Mouse (Mus musculus) limb, embryonic 10.5 days (tissue): ENCODE results near the gene Mocs1. TPM values are rescaled to one million over a fixed set of nuclear protein-coding genes. Genes with fewer than 3 reads are reported as not detected.

Source experiments
- DNase-seq: peaks from one replicate; pipeline ENCODE4 v3.0.0-alpha.2; 2017; ENCODE audit warnings: low spot score
- H3K27ac ChIP-seq: fragments of 300-500 bp; sonication (generic); 2 replicates; pipeline ENCODE4 v1.5.1; 2016; ENCODE audit warnings: mild to moderate bottlenecking
- H3K27me3 ChIP-seq: fragments of 300-500 bp; sonication (generic); 2 replicates; pipeline ENCODE4 v1.6.1; 2016; ENCODE audit warnings: low read depth, mild to moderate bottlenecking; ENCODE audit not compliant: poor library complexity, severe bottlenecking
- H3K36me3 ChIP-seq: fragments of 300-500 bp; sonication (generic); 2 replicates; pipeline ENCODE4 v1.6.1; 2016; ENCODE audit warnings: mild to moderate bottlenecking, moderate library complexity
- H3K4me1 ChIP-seq: fragments of 300-500 bp; sonication (generic); 2 replicates; pipeline ENCODE4 v1.6.1; 2016
- H3K4me3 ChIP-seq: fragments of 300-500 bp; sonication (generic); 2 replicates; pipeline ENCODE4 v1.5.1; 2016; ENCODE audit warnings: mild to moderate bottlenecking, moderate library complexity
- H3K9me3 ChIP-seq: fragments of 300-500 bp; sonication (generic); replicated peaks from 2 replicates; pipeline ENCODE4 v1.6.1; 2016; ENCODE audit warnings: mild to moderate bottlenecking
- WGBS: fragments of 180-500 bp; shearing (Covaris S2); methylation state at CpG from one replicate; pipeline ENCODE4 v1.1.7; 2016; 5-methylcytosine and 5-hydroxymethylcytosine counted together
- polyA plus RNA-seq: library from polyadenylated mRNA; unstranded; fragments of >200 nt; fragmentation: Nextera tagmentation; extraction: Ambion mirVana; gene quantifications from 2 replicates; pipeline ENCODE4 v1.2.1, GENCODE M21; 2016

Gene Mocs1
- polyA plus RNA-seq, 1 experiment from 2014 or later = 9.1 TPM

- H3K36me3 ChIP-seq = no peaks in the 10 kb centered on the region
- no peak for DNase-seq
Measured at GRCm38 (mm10) chr17:49422286-49423066, 5.7 kb upstream of the Mocs1 start.

GRCm38 (mm10) chr17:49423067-49423325, 5.2 kb upstream of the Mocs1 start:
- no peaks in the 10 kb centered on the region for H3K36me3 ChIP-seq
- WGBS = 84% methylated on average over 2 of the region's 2 CpGs
- H3K27me3 ChIP-seq = no peaks in the 10 kb centered on the region
- no peak overlapping the region for H3K27ac ChIP-seq
- peaks cover 8% of the 10 kb centered on the region; the same call in 1 of the 2 replicates for H3K4me1 ChIP-seq
- no peak overlapping the region for H3K4me3 ChIP-seq
- DNase-seq = no peak
- H3K9me3 ChIP-seq = no peaks in the 10 kb centered on the region

More at GRCm38 (mm10) chr17:49422286-49423066, 5.7 kb upstream of the Mocs1 start:
- Histone ChIP-seq H3K27ac (no peak overlapping the region), H3K27me3 (no peaks in the 10 kb centered on the region), H3K4me1 (peaks cover 8% of the 10 kb centered on the region; the same call in 1 of the 2 replicates), H3K4me3 (no peak overlapping the region), H3K9me3 (no peaks in the 10 kb centered on the region)
- WGBS = 79% methylated on average over 3 of the region's 3 CpGs

- H3K4me3 ChIP-seq = no peak overlapping the region
- H3K27me3 ChIP-seq = no peaks in the 10 kb centered on the region
- DNase-seq = no peak
- H3K27ac ChIP-seq = no peak overlapping the region
- WGBS = 94% methylated on average over 3 of the region's 3 CpGs
- H3K4me1 ChIP-seq = peaks cover 12% of the 10 kb centered on the region
- H3K9me3 ChIP-seq = no peaks in the 10 kb centered on the region
- H3K36me3 ChIP-seq = no peaks in the 10 kb centered on the region
Measured at GRCm38 (mm10) chr17:49423872-49424271, 4.3 kb upstream of the Mocs1 start.

GRCm38 (mm10) chr17:49427631-49428238, 427 bp upstream of the Mocs1 start:
- Histone ChIP-seq H3K27me3 (no peaks in the 10 kb centered on the region), H3K27ac (no peak overlapping the region), H3K4me3 (peak overlapping the region; percentile 66), H3K36me3 (no peaks in the 10 kb centered on the region; the same call in 1 of the 2 replicates), H3K4me1 (peaks cover 28% of the 10 kb centered on the region), H3K9me3 (no peaks in the 10 kb centered on the region)
- WGBS = 21% methylated on average over 9 of the region's 9 CpGs
- DNase-seq = peak; percentile 51

GRCm38 (mm10) chr17:49428751-49429415, 721 bp downstream of the Mocs1 start:
- no peaks in the 10 kb centered on the region for H3K9me3 ChIP-seq
- peaks cover 11% of the 10 kb centered on the region for H3K36me3 ChIP-seq
- peak overlapping the region; percentile 93 for H3K27ac ChIP-seq
- WGBS = 54% methylated on average over 13 of the region's 13 CpGs
- H3K27me3 ChIP-seq = no peaks in the 10 kb centered on the region
- DNase-seq = peak; percentile 37
- H3K4me1 ChIP-seq = peaks cover 28% of the 10 kb centered on the region
- peak overlapping the region; percentile 66 for H3K4me3 ChIP-seq

GRCm38 (mm10) chr17:49429471-49430129, 1.4 kb downstream of the Mocs1 start:
- H3K4me3 ChIP-seq = peak overlapping the region; percentile 66
- 89% methylated on average over 6 of the region's 6 CpGs for WGBS
- 0 out of 2 replicates have a peak overlapping the region, but pooled peaks have one; percentile 19 for H3K27ac ChIP-seq

GRCm38 (mm10) chr17:49430136-49430535, 2.0 kb downstream of the Mocs1 start:
- H3K4me1 ChIP-seq = peaks cover 28% of the 10 kb centered on the region
- no peak overlapping the region for H3K27ac ChIP-seq
- no peaks in the 10 kb centered on the region for H3K27me3 ChIP-seq
- DNase-seq = no peak
- no peaks in the 10 kb centered on the region for H3K9me3 ChIP-seq
- peaks cover 23% of the 10 kb centered on the region for H3K36me3 ChIP-seq
- no peak overlapping the region for H3K4me3 ChIP-seq
- 87% methylated on average over 6 of the region's 6 CpGs for WGBS

More at GRCm38 (mm10) chr17:49429471-49430129, 1.4 kb downstream of the Mocs1 start:
- peaks cover 18% of the 10 kb centered on the region for H3K36me3 ChIP-seq
- no peaks in the 10 kb centered on the region for H3K9me3 ChIP-seq
- peaks cover 28% of the 10 kb centered on the region for H3K4me1 ChIP-seq
- no peaks in the 10 kb centered on the region for H3K27me3 ChIP-seq
- no peak for DNase-seq

- H3K4me1 ChIP-seq = peaks cover 28% of the 10 kb centered on the region
- WGBS = 90% methylated on average over 6 of the region's 6 CpGs
- DNase-seq = no peak
- H3K27me3 ChIP-seq = no peaks in the 10 kb centered on the region
- H3K27ac ChIP-seq = no peak overlapping the region
- no peaks in the 10 kb centered on the region for H3K9me3 ChIP-seq
- no peak overlapping the region for H3K4me3 ChIP-seq
- peaks cover 33% of the 10 kb centered on the region for H3K36me3 ChIP-seq
Measured at GRCm38 (mm10) chr17:49431176-49431575, 3.0 kb downstream of the Mocs1 start.

GRCm38 (mm10) chr17:49432071-49432711, 4.0 kb downstream of the Mocs1 start:
- Histone ChIP-seq H3K36me3 (peaks cover 43% of the 10 kb centered on the region), H3K27ac (no peak overlapping the region), H3K4me3 (no peak overlapping the region), H3K9me3 (no peaks in the 10 kb centered on the region), H3K27me3 (no peaks in the 10 kb centered on the region), H3K4me1 (peaks cover 28% of the 10 kb centered on the region)
- 52% methylated on average over 4 of the region's 4 CpGs for WGBS
- no peak for DNase-seq

- no peak overlapping the region for H3K4me3 ChIP-seq
- no peaks in the 10 kb centered on the region for H3K27me3 ChIP-seq
- H3K27ac ChIP-seq = no peak overlapping the region
- WGBS = 97% methylated on average over 6 of the region's 6 CpGs
- H3K4me1 ChIP-seq = peaks cover 28% of the 10 kb centered on the region
- H3K9me3 ChIP-seq = no peaks in the 10 kb centered on the region
- no peak for DNase-seq
- peaks cover 49% of the 10 kb centered on the region for H3K36me3 ChIP-seq
Measured at GRCm38 (mm10) chr17:49433071-49433470, 4.9 kb downstream of the Mocs1 start.

GRCm38 (mm10) chr17:49434236-49434635, 6.1 kb downstream of the Mocs1 start:
- WGBS = 78% methylated on average over 6 of the region's 6 CpGs
- Histone ChIP-seq H3K4me1 (peaks cover 20% of the 10 kb centered on the region), H3K4me3 (no peak overlapping the region), H3K9me3 (no peaks in the 10 kb centered on the region), H3K27ac (no peak overlapping the region), H3K36me3 (peaks cover 59% of the 10 kb centered on the region), H3K27me3 (no peaks in the 10 kb centered on the region)
- no peak for DNase-seq

- 91% methylated on average over 10 of the region's 10 CpGs for WGBS
- H3K4me1 ChIP-seq = peaks cover 12% of the 10 kb centered on the region
- no peaks in the 10 kb centered on the region for H3K27me3 ChIP-seq
- H3K9me3 ChIP-seq = no peaks in the 10 kb centered on the region
- no peak overlapping the region for H3K27ac ChIP-seq
- no peak for DNase-seq
- H3K36me3 ChIP-seq = peaks cover 68% of the 10 kb centered on the region
- H3K4me3 ChIP-seq = no peak overlapping the region
Measured at GRCm38 (mm10) chr17:49435081-49435480, 6.9 kb downstream of the Mocs1 start.
